Mouse (Mus musculus) bone marrow macrophage, adult 2 months (primary cell): Measurements from ENCODE around the gene Prkd1.

Experiments used
- CTCF ChIP-seq: IDR thresholded peaks from 2 replicates; pipeline ENCODE4 v1.5.1; 2012; ENCODE audit warnings: low read depth, mild to moderate bottlenecking, low read length, moderate library complexity
- POLR2A ChIP-seq: IDR thresholded peaks from 2 replicates; pipeline ENCODE4 v1.6.1; 2012; ENCODE audit warnings: mild to moderate bottlenecking, low read depth, low read length, borderline replicate concordance

GRCm38 (mm10) chr12:50499796-50500504 is 148.9 kb downstream of the Prkd1 start:
- TF ChIP-seq POLR2A (no peak), CTCF (no peak)
